Mouse (Mus musculus): Measurements from ENCODE around the gene Il17rc. TPM values are rescaled to one million over a fixed set of nuclear protein-coding genes. Genes with fewer than 3 reads are reported as not detected.

Gene Il17rc
- polyA plus RNA-seq, 1 experiment, result 10.9 TPM

DNA sequence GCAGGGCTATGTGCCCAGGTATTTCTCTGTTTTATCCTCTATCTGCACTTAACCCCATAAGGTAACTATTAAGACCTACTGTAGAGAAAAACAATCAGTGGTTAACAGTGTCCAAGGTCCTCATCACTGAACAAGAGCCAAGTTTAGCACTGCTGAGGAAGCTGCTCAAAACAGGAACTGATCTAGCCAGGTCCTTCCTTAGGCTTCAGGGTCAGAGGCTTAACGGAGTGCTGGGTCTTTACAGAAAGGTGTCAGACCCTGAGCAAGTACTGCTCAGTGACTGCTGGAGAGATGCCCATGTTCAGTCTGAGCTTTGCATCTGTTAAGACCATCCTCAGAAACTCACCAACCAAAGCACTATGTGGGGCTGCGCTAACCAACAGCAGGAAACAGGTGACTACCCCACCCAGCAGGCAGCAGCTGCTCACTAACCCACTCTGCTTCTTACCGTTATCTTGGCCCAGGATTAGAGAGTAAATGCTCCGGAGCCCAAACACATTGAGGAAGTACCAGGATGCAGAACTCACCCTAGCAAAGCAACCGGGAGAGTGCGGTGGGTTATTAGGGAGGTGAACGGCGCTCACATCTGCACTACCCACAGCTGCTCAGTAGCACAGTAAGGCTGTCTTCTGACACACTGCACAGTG lies 46.3 kb downstream of the Il17rc start:
- H3K4me3 ChIP-seq (ENCODE audit: extremely low read depth, insufficient read depth, insufficient read length), result no peak overlapping the region
- H3K36me3 ChIP-seq (ENCODE audit: control insufficient read depth, insufficient read depth, low read length), result peaks cover 47% of the 10 kb centered on the region
- peaks cover 7% of the 10 kb centered on the region; the same call in 1 of the 2 replicates for H3K4me1 ChIP-seq (ENCODE audit: control insufficient read depth, insufficient read depth, insufficient read length)
- no peak for TF ChIP-seq POLR2A (IDR thresholded peaks at IDR 0.05; ENCODE audit: low read depth, low read length)
- no peaks in the 10 kb centered on the region for H3K27me3 ChIP-seq (ENCODE audit: control insufficient read depth, insufficient read depth, low read length)
- no peak for DNase-seq (ENCODE audit: low read depth in 1 of 2, low spot score in 2 of 2)
- WGBS, result 11% methylated on average over 8 of the region's 8 CpGs
- H3K27ac ChIP-seq (ENCODE audit: insufficient read depth, low read length), result peak overlapping the region; percentile 54

DNA sequence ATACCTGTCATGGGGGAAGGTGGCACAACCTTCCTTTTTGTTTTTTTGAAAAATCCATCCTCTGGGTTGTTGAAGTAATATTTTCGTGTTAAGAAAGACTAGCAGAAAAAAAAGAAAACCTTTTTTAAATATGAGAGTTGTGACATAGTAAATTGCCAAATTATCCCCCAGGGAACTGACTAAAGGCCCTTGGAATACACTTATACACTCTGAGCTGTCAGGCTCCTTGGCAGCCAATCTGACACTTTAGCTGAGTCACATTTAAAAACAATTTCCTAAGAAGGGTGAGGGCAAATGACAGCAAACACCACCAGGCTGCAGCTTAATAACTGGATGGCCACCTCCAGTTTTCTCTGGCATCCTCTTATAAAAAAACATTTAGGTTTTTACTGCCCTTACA lies 51.1 kb downstream of the Il17rc start:
- no peaks in the 10 kb centered on the region for H3K27me3 ChIP-seq (ENCODE audit: control insufficient read depth, insufficient read depth, low read length)
- WGBS, result 86% methylated on average over 1 of the region's 1 CpGs

GRCm38 (mm10) chr6:113523420-113523819 lies 52.2 kb downstream of the Il17rc start:
- 59% methylated on average over 8 of the region's 8 CpGs for WGBS
- DNase-seq (ENCODE audit: low read depth in 1 of 2, low spot score in 2 of 2), result no peak
- H3K4me3 ChIP-seq (ENCODE audit: extremely low read depth, insufficient read depth, insufficient read length), result no peak overlapping the region
- TF ChIP-seq CTCF (IDR thresholded peaks at IDR 0.05; ENCODE audit: extremely low read depth, insufficient read depth, insufficient read length, insufficient replicate concordance) (no peak), POLR2A (IDR thresholded peaks at IDR 0.05; ENCODE audit: low read depth, low read length) (no peak)
- H3K36me3 ChIP-seq (ENCODE audit: control insufficient read depth, insufficient read depth, low read length), result peaks cover 30% of the 10 kb centered on the region
- no peak overlapping the region for H3K27ac ChIP-seq (ENCODE audit: insufficient read depth, low read length)
- no peaks in the 10 kb centered on the region for H3K27me3 ChIP-seq (ENCODE audit: control insufficient read depth, insufficient read depth, low read length)
- H3K4me1 ChIP-seq (ENCODE audit: control insufficient read depth, insufficient read depth, insufficient read length), result no peaks in the 10 kb centered on the region

More for the DNA sequence above, 51.1 kb downstream of the Il17rc start:
- no peak for TF ChIP-seq CTCF (IDR thresholded peaks at IDR 0.05; ENCODE audit: extremely low read depth, insufficient read depth, insufficient read length, insufficient replicate concordance)
- TF ChIP-seq POLR2A (IDR thresholded peaks at IDR 0.05; ENCODE audit: low read depth, low read length), result no peak
- H3K36me3 ChIP-seq (ENCODE audit: control insufficient read depth, insufficient read depth, low read length), result peaks cover 30% of the 10 kb centered on the region
- no peak overlapping the region for H3K4me3 ChIP-seq (ENCODE audit: extremely low read depth, insufficient read depth, insufficient read length)
- peaks cover 7% of the 10 kb centered on the region; the same call in 1 of the 2 replicates for H3K4me1 ChIP-seq (ENCODE audit: control insufficient read depth, insufficient read depth, insufficient read length)
- no peak for DNase-seq (ENCODE audit: low read depth in 1 of 2, low spot score in 2 of 2)
- no peak overlapping the region for H3K27ac ChIP-seq (ENCODE audit: insufficient read depth, low read length)

- peak; percentile 50 for TF ChIP-seq POLR2A (IDR thresholded peaks at IDR 0.05; ENCODE audit: low read depth, low read length)
- TF ChIP-seq CTCF (IDR thresholded peaks at IDR 0.05; ENCODE audit: extremely low read depth, insufficient read depth, insufficient read length, insufficient replicate concordance), result no peak
- DNase-seq (ENCODE audit: low read depth in 1 of 2, low spot score in 2 of 2), result peak; percentile 64 to 84
- WGBS, result under 1% methylated on average over 47 of the region's 47 CpGs
- Histone ChIP-seq H3K4me1 (ENCODE audit: control insufficient read depth, insufficient read depth, insufficient read length) (peaks cover 7% of the 10 kb centered on the region), H3K27me3 (ENCODE audit: control insufficient read depth, insufficient read depth, low read length) (no peaks in the 10 kb centered on the region), H3K27ac (ENCODE audit: insufficient read depth, low read length) (peak within 1 kb of the TSS; percentile 77), H3K36me3 (ENCODE audit: control insufficient read depth, insufficient read depth, low read length) (no peaks in the 10 kb centered on the region), H3K4me3 (ENCODE audit: extremely low read depth, insufficient read depth, insufficient read length) (peak within 1 kb of the TSS; percentile 99)
These were observed 60.0 kb downstream of the Il17rc start, which contains the start of the genes Emc3 and Fancd2 for GRCm38 (mm10) chr6:113530932-113531839. TSS of gene Emc3 (minus strand) at chr6:113531652. TSS of gene Fancd2 (plus strand) at chr6:113531682.

DNA sequence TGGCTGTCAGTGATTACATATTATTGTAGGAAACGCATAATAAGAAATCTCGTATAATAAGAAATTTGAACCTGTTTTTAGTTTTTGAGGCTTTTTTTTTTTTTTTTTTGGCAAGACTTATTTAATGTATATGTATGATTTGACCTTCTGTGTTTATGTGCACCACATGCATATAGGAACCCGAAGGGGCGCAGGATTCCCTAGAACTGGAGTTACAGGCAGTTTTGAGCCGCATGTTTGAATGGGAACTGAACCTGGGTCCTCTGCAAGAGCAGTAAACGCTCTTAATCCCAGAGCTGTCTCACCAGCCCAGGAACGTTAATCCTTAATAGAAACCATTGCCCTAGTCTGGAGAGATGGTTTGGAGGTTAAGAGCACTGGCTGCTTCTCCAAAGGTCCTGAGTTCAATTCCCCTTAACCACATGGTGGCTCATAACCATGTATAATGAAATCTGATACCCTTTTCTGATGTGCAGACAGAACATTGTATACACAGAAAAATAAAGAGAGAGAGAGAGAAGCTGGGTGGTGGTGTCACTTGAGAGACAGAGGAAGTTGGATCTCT lies 60.7 kb downstream of the Il17rc start:
- no peaks in the 10 kb centered on the region for H3K36me3 ChIP-seq (ENCODE audit: control insufficient read depth, insufficient read depth, low read length)
- H3K4me3 ChIP-seq (ENCODE audit: extremely low read depth, insufficient read depth, insufficient read length), result peak overlapping the region; percentile 99
- no peaks in the 10 kb centered on the region for H3K27me3 ChIP-seq (ENCODE audit: control insufficient read depth, insufficient read depth, low read length)
- 0 out of 2 replicates have a peak overlapping the region, but pooled peaks have one; percentile 77 for H3K27ac ChIP-seq (ENCODE audit: insufficient read depth, low read length)
- peaks cover 7% of the 10 kb centered on the region for H3K4me1 ChIP-seq (ENCODE audit: control insufficient read depth, insufficient read depth, insufficient read length)
- WGBS, result 5% methylated on average over 7 of the region's 7 CpGs
- TF ChIP-seq CTCF (IDR thresholded peaks at IDR 0.05; ENCODE audit: extremely low read depth, insufficient read depth, insufficient read length, insufficient replicate concordance) (no peak), POLR2A (IDR thresholded peaks at IDR 0.05; ENCODE audit: low read depth, low read length) (no peak)
- no peak for DNase-seq (ENCODE audit: low read depth in 1 of 2, low spot score in 2 of 2)

Other genes with a start within 250 kb of the Il17rc start
- gene Mtmr14, start 233.6 kb upstream of the Il17rc start, polyA plus RNA-seq (2012; rRNA removed), result 47.4 and 64.4 TPM in 2 replicates
- 0.13 and 0.23 TPM in 2 replicates for gene Cpne9, start 189.1 kb upstream of the Il17rc start, polyA plus RNA-seq (2012; rRNA removed)
- gene Brpf1, start 164.3 kb upstream of the Il17rc start, polyA plus RNA-seq (2012; rRNA removed), result 24.2 and 26.3 TPM in 2 replicates
- gene Ogg1, start 144.5 kb upstream of the Il17rc start, polyA plus RNA-seq (2012; rRNA removed), result 13.0 and 14.8 TPM in 2 replicates
- 21.0 and 22.6 TPM in 2 replicates for gene Camk1, start 127.4 kb upstream of the Il17rc start, polyA plus RNA-seq (2012; rRNA removed)
- gene Tada3, start 93.5 kb upstream of the Il17rc start, polyA plus RNA-seq (2012; rRNA removed), result 17.1 and 22.1 TPM in 2 replicates
- 87.2 and 94.8 TPM in 2 replicates for gene Arpc4, start 93.3 kb upstream of the Il17rc start, polyA plus RNA-seq (2012; rRNA removed)
- 20.9 and 21.2 TPM in 2 replicates for gene Ttll3, start 82.2 kb upstream of the Il17rc start, polyA plus RNA-seq (2012; rRNA removed)
- gene Rpusd3, start 52.1 kb upstream of the Il17rc start, polyA plus RNA-seq (2012; rRNA removed), result 29.2 and 53.2 TPM in 2 replicates
- 4.7 and 7.8 TPM in 2 replicates for gene Cidec, start 35.7 kb upstream of the Il17rc start, polyA plus RNA-seq (2012; rRNA removed)
- 32.2 and 33.6 TPM in 2 replicates for gene Jagn1, start 28.9 kb upstream of the Il17rc start, polyA plus RNA-seq (2012; rRNA removed)
- 0.61 and 1.3 TPM in 2 replicates for gene Il17re, start 12.9 kb upstream of the Il17rc start, polyA plus RNA-seq (2012; rRNA removed)
- gene Creld1, start 11.9 kb downstream of the Il17rc start, polyA plus RNA-seq (2012; rRNA removed), result 7.8 and 8.4 TPM in 2 replicates
- 0.04 TPM in 2 replicates for gene Prrt3, start 30.5 kb downstream of the Il17rc start, polyA plus RNA-seq (2012; rRNA removed)
- 18.2 and 20.0 TPM in 2 replicates for gene Emc3, start 60.2 kb downstream of the Il17rc start, polyA plus RNA-seq (2012; rRNA removed)
- gene Fancd2, start 60.3 kb downstream of the Il17rc start, polyA plus RNA-seq (2012; rRNA removed), result 2.3 and 2.8 TPM in 2 replicates
- not detected in 2 replicates for gene Fancd2os, start 129.3 kb downstream of the Il17rc start, polyA plus RNA-seq (2012; rRNA removed)
- gene Brk1, start 133.3 kb downstream of the Il17rc start, polyA plus RNA-seq (2012; rRNA removed), result 97.5 and 107 TPM in 2 replicates
- gene Vhl, start 152.5 kb downstream of the Il17rc start, polyA plus RNA-seq (2012; rRNA removed), result 18.7 and 19.3 TPM in 2 replicates
- 42.4 and 56.2 TPM in 2 replicates for gene Irak2, start 167.0 kb downstream of the Il17rc start, polyA plus RNA-seq (2012; rRNA removed)
- gene Tatdn2, start 225.6 kb downstream of the Il17rc start, polyA plus RNA-seq (2012; rRNA removed), result 24.3 and 27.4 TPM in 2 replicates
- gene Ghrl, start 248.5 kb downstream of the Il17rc start, polyA plus RNA-seq (2012; rRNA removed), result 0.54 TPM in 1 of 2 replicates, not detected in the other